Mouse (Mus musculus): ENCODE data around the gene Kcnc3. TPM values are rescaled to one million over a fixed set of nuclear protein-coding genes. Genes with fewer than 3 reads are reported as not detected.

The Kcnc3 gene
- polyA plus RNA-seq, 1 experiment from 2014 or later: 1.5 TPM

DNA sequence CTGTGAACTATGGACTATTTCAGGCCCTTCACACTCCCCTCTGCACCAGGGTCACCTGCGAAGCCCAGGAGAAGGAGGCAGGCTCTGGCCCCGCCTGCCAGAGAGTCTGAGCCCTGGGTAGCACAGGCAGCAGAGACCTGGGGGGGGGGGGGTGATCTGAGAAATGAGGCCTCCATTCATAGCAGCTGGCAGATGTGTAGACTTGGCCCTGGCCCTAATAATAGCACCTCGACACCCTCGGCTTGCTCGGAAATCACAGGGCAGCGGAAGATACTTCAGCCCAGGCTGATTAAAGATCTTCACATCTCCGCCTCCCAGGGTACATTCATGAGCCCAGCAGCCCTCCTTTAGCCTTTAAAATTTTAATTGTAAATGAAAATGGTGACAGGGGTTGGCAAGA lies 21.7 kb downstream of the Kcnc3 start:
- Histone ChIP-seq H3K9me3 (ENCODE audit: control insufficient read depth, low read length) (peaks cover 2% of the 10 kb centered on the region; the same call in 1 of the 2 replicates), H3K4me1 (replicated peaks; ENCODE audit: control insufficient read depth, insufficient read depth, low read length) (no peaks in the 10 kb centered on the region; the same call in 1 of the 2 replicates), H3K4me3 (ENCODE audit: low read length) (no peak overlapping the region), H3K36me3 (ENCODE audit: control insufficient read depth, insufficient read depth, low read length) (no peaks in the 10 kb centered on the region), H3K4me2 (ENCODE audit: low read depth, low read length) (no peak overlapping the region), H3K27ac (ENCODE audit: low read length) (no peak overlapping the region), H3K27me3 (ENCODE audit: control insufficient read depth, insufficient read depth, low read depth, low read length) (peaks cover 8% of the 10 kb centered on the region), H3K9ac (ENCODE audit: low read length) (no peak overlapping the region)
- WGBS: 72% methylated on average over 6 of the region's 7 CpGs
- ATAC-seq (ENCODE audit: low read depth): no peak

DNA sequence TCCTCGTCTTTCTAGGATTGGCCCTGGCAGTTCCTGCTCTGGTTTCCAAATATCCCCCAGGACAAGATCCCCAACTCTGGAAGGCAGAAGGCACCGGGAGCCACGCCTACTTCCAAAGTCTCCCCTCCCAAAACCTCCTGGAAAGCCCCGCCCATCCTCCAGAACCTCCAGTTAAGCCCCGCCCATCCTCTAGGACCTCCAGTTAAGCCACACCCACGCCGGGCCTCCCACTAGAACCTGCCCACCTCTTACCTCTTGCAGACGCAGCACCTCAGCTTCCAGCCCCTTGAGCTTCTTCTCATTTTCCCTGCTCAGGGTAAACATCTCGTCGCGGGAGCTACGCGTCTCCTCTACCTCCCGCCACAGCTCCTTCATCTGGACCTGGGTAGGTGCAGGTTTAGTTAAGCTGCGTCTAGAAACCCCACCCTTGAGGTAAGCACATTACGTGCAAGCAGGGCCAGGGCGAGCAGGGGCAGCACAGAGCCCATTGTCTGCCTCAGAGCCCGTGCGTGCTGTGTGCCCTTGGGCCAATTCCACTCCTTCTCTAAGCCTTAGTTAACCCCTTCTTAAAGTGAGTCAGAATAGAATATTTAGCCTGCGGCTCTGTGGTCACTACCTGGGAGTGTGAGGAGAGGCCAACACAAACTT lies 23.7 kb downstream of the Kcnc3 start:
- Histone ChIP-seq H3K9me3 (ENCODE audit: control insufficient read depth, low read length) (peaks cover 2% of the 10 kb centered on the region; the same call in 1 of the 2 replicates), H3K36me3 (ENCODE audit: control insufficient read depth, insufficient read depth, low read length) (no peaks in the 10 kb centered on the region), H3K27me3 (ENCODE audit: control insufficient read depth, insufficient read depth, low read depth, low read length) (peaks cover 8% of the 10 kb centered on the region), H3K27ac (ENCODE audit: low read length) (peak overlapping the region; percentile 18; the same call in 1 of the 2 replicates), H3K4me3 (ENCODE audit: low read length) (no peak overlapping the region), H3K4me2 (ENCODE audit: low read depth, low read length) (no peak overlapping the region), H3K4me1 (replicated peaks; ENCODE audit: control insufficient read depth, insufficient read depth, low read length) (no peaks in the 10 kb centered on the region; the same call in 1 of the 2 replicates), H3K9ac (ENCODE audit: low read length) (no peak overlapping the region)
- ATAC-seq (ENCODE audit: low read depth): peak; percentile 80
- 8% methylated on average over 20 of the region's 20 CpGs for WGBS

DNA sequence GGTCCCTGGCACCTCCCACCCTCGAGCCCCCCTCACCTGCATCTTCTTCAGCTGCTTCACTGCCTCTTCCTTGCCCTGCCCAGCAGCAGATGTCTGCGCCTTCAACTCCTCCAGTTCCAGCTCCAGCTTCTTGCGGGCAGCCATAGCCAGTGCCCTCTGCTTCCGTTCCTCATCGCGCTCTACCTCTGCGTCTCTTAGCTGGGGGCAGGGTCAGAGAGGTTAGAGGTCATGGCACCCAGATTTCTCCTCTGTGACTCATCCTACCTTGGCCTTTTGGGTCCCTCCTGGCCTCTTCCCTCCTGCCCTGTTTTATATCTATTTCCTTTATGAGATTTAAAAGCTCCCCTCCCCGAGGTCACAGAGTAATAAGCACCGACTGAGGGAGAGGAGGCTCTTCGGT lies 24.8 kb downstream of the Kcnc3 start:
- H3K36me3 ChIP-seq (ENCODE audit: control insufficient read depth, insufficient read depth, low read length): peaks cover 9% of the 10 kb centered on the region
- H3K4me3 ChIP-seq (ENCODE audit: low read length): no peak overlapping the region
- H3K4me1 ChIP-seq (replicated peaks; ENCODE audit: control insufficient read depth, insufficient read depth, low read length): no peaks in the 10 kb centered on the region; the same call in 1 of the 2 replicates
- peaks cover 8% of the 10 kb centered on the region for H3K27me3 ChIP-seq (ENCODE audit: control insufficient read depth, insufficient read depth, low read depth, low read length)
- H3K4me2 ChIP-seq (ENCODE audit: low read depth, low read length): no peak overlapping the region
- peaks cover 3% of the 10 kb centered on the region; the same call in 1 of the 2 replicates for H3K9me3 ChIP-seq (ENCODE audit: control insufficient read depth, low read length)
- no peak for ATAC-seq (ENCODE audit: low read depth)
- WGBS: 14% methylated on average over 10 of the region's 10 CpGs
- H3K27ac ChIP-seq (ENCODE audit: low read length): no peak overlapping the region
- no peak overlapping the region for H3K9ac ChIP-seq (ENCODE audit: low read length)

DNA sequence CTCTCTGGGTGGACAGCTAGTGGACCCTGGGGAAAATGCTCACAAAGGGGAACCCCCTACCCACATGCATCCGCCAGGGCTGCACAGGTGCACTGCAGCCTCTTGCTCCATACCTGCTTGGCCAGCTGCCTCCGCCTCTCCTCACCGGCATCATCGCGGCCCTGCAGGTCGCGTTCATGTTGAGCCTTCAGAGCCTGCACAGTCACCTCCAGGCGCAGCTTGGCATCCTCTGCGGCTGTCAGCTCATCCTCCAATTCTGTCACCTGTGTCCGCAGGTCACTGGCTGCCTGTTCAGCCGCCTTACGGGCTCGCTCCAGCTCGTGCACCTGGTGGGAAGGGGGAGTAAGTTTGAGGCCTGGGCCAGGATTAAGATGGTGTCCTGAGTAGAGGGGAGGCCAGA lies 25.5 kb downstream of the Kcnc3 start:
- H3K4me1 ChIP-seq (replicated peaks; ENCODE audit: control insufficient read depth, insufficient read depth, low read length): no peaks in the 10 kb centered on the region; the same call in 1 of the 2 replicates
- H3K27me3 ChIP-seq (ENCODE audit: control insufficient read depth, insufficient read depth, low read depth, low read length): peaks cover 8% of the 10 kb centered on the region
- H3K9me3 ChIP-seq (ENCODE audit: control insufficient read depth, low read length): peaks cover 4% of the 10 kb centered on the region; the same call in 1 of the 2 replicates
- H3K27ac ChIP-seq (ENCODE audit: low read length): no peak overlapping the region
- H3K4me3 ChIP-seq (ENCODE audit: low read length): no peak overlapping the region
- H3K9ac ChIP-seq (ENCODE audit: low read length): no peak overlapping the region
- no peak overlapping the region for H3K4me2 ChIP-seq (ENCODE audit: low read depth, low read length)
- WGBS: 69% methylated on average over 14 of the region's 14 CpGs
- ATAC-seq (ENCODE audit: low read depth): no peak
- H3K36me3 ChIP-seq (ENCODE audit: control insufficient read depth, insufficient read depth, low read length): peaks cover 9% of the 10 kb centered on the region

DNA sequence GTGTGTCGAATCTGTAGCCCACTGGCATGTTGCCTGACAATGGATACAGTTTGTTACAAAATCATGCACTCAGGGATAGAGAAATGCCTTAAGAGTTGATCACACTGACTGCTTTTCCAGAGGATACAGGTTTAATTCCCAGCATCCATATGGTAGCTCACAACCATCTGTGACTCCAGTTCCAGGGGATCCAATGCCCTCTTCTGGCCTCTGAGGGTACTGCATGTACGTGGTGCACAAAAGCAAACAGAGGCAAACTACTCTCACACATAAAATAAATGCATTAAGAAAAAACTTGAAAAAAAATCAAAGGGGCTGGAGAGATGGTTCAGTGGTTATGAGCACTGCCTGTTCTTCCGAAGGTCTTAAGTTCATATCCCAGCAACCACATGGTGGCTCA lies 26.6 kb downstream of the Kcnc3 start:
- H3K36me3 ChIP-seq (ENCODE audit: control insufficient read depth, insufficient read depth, low read length): peaks cover 9% of the 10 kb centered on the region
- H3K9me3 ChIP-seq (ENCODE audit: control insufficient read depth, low read length): peaks cover 4% of the 10 kb centered on the region; the same call in 1 of the 2 replicates
- H3K4me2 ChIP-seq (ENCODE audit: low read depth, low read length): no peak overlapping the region
- no peaks in the 10 kb centered on the region; the same call in 1 of the 2 replicates for H3K4me1 ChIP-seq (replicated peaks; ENCODE audit: control insufficient read depth, insufficient read depth, low read length)
- H3K9ac ChIP-seq (ENCODE audit: low read length): no peak overlapping the region
- no peak for ATAC-seq (ENCODE audit: low read depth)
- WGBS: 66% methylated on average over 3 of the region's 3 CpGs
- no peak overlapping the region for H3K27ac ChIP-seq (ENCODE audit: low read length)
- peaks cover 8% of the 10 kb centered on the region for H3K27me3 ChIP-seq (ENCODE audit: control insufficient read depth, insufficient read depth, low read depth, low read length)
- H3K4me3 ChIP-seq (ENCODE audit: low read length): no peak overlapping the region

DNA sequence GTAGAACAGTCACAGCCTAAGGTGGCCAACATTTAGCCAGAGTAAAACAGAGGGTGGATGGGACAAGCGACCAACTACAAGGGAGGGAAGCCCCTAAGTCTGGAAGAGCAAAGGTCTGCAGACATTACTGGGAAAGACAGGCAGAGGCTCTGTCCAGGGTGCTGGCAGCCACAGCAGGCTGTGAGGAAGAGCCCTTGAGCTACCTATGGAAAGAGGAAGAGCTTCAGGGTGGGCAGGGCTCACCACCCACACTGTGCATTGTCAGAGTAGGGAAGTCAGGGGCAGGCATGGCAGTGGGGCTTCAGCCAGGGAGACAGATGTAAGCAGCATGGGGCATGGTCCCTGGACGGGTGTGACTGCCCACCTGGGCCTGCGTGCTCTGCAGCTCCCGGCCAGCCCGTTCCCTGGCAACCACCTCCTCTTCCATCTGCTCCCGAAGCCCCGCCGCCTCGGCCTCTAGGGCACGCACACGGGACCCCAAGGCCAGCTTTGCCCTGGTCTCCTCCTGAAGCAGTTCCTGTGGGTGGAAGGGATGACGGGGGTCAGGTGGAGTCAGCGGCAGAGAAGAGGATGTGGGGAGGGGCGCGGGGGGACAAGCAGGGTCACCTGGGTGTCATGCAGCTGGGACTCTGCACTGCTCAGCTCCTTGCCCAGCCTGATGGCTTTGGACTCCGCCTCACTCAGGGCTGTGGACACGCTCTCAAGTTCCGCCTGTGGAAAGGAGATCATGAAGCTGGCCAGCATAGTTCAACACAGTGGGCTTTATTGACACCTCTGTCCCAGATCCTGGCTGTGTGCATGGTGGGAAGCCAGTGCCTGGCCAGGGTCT lies 33.5 kb downstream of the Kcnc3 start:
- no peak overlapping the region for H3K4me3 ChIP-seq (ENCODE audit: low read length)
- H3K4me2 ChIP-seq (ENCODE audit: low read depth, low read length): no peak overlapping the region
- H3K9ac ChIP-seq (ENCODE audit: low read length): no peak overlapping the region
- no peaks in the 10 kb centered on the region for H3K27me3 ChIP-seq (ENCODE audit: control insufficient read depth, insufficient read depth, low read depth, low read length)
- H3K4me1 ChIP-seq (replicated peaks; ENCODE audit: control insufficient read depth, insufficient read depth, low read length): no peaks in the 10 kb centered on the region
- no peak overlapping the region for H3K27ac ChIP-seq (ENCODE audit: low read length)
- no peak; the same call in 1 of the 2 replicates for ATAC-seq (ENCODE audit: low read depth)
- H3K9me3 ChIP-seq (ENCODE audit: control insufficient read depth, low read length): peaks cover 2% of the 10 kb centered on the region; the same call in 1 of the 2 replicates
- H3K36me3 ChIP-seq (ENCODE audit: control insufficient read depth, insufficient read depth, low read length): peaks cover 14% of the 10 kb centered on the region
- 29% methylated on average over 18 of the region's 18 CpGs for WGBS

DNA sequence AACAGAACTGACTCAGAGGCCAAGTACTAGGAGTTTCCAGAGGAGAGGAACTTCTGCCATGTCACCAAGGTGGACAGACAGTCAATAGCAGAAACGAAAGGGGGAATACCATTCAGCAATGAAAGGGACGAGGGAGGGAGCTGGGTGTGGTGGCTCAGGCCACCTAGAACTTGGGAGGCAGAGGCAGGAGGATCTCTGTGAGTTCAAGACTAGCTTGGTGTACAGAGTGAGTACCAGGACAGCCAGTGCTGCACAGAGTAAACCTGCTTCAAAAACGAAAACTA lies 34.0 kb downstream of the Kcnc3 start:
- no peak overlapping the region for H3K4me2 ChIP-seq (ENCODE audit: low read depth, low read length)
- 66% methylated on average over 3 of the region's 3 CpGs for WGBS
- H3K27me3 ChIP-seq (ENCODE audit: control insufficient read depth, insufficient read depth, low read depth, low read length): no peaks in the 10 kb centered on the region
- H3K4me1 ChIP-seq (replicated peaks; ENCODE audit: control insufficient read depth, insufficient read depth, low read length): no peaks in the 10 kb centered on the region
- no peak for ATAC-seq (ENCODE audit: low read depth)
- no peak overlapping the region for H3K27ac ChIP-seq (ENCODE audit: low read length)
- no peak overlapping the region for H3K4me3 ChIP-seq (ENCODE audit: low read length)
- H3K9ac ChIP-seq (ENCODE audit: low read length): no peak overlapping the region
- H3K9me3 ChIP-seq (ENCODE audit: control insufficient read depth, low read length): peaks cover 2% of the 10 kb centered on the region; the same call in 1 of the 2 replicates
- H3K36me3 ChIP-seq (ENCODE audit: control insufficient read depth, insufficient read depth, low read length): peaks cover 12% of the 10 kb centered on the region

DNA sequence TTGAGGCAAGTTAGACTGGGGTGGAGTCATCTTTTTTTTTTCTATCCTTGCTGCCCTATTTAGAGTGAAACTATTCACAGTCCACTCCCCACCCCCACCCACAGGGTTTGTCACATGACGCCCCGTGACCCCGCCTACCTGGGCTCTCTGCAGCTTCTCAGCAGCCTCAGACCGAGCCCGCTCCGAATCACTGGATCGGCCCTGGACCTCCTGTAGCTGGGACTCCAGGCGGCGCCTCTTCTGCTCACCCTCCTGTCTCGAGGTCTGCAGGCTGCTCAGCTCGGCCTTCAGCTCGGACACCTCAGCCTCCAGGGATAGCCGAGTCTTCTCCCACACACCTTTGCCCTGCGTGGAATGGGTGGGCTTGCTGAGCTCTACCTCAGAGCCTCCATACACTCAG lies 34.4 kb downstream of the Kcnc3 start:
- Histone ChIP-seq H3K27ac (ENCODE audit: low read length) (no peak overlapping the region), H3K9ac (ENCODE audit: low read length) (no peak overlapping the region), H3K9me3 (ENCODE audit: control insufficient read depth, low read length) (peaks cover 2% of the 10 kb centered on the region; the same call in 1 of the 2 replicates), H3K4me1 (replicated peaks; ENCODE audit: control insufficient read depth, insufficient read depth, low read length) (no peaks in the 10 kb centered on the region), H3K4me2 (ENCODE audit: low read depth, low read length) (no peak overlapping the region), H3K4me3 (ENCODE audit: low read length) (no peak overlapping the region), H3K27me3 (ENCODE audit: control insufficient read depth, insufficient read depth, low read depth, low read length) (no peaks in the 10 kb centered on the region), H3K36me3 (ENCODE audit: control insufficient read depth, insufficient read depth, low read length) (peaks cover 8% of the 10 kb centered on the region)
- ATAC-seq (ENCODE audit: low read depth): no peak
- 61% methylated on average over 14 of the region's 14 CpGs for WGBS

All from lung, embryonic 16.5 days (tissue).